Mouse (Mus musculus) lung, adult 2 months (tissue): Measurements from ENCODE around the gene Gde1.

Source experiments
- CTCF ChIP-seq: fragments of 200-500 bp; IDR thresholded peaks from 2 replicates; pipeline ENCODE4 v1.5.1; 2011; ENCODE audit warnings: mild to moderate bottlenecking, low read length, control low read depth; ENCODE audit not compliant: insufficient read depth
- POLR2A ChIP-seq: fragments of 200-500 bp; IDR thresholded peaks from 2 replicates; pipeline ENCODE4 v1.6.1; 2011; ENCODE audit warnings: low read depth, mild to moderate bottlenecking, control low read depth, low read length, borderline replicate concordance; ENCODE audit errors: extremely low read depth

GRCm38 (mm10) chr7:118656730-118657129 is 48.8 kb downstream of the Gde1 start:
- no peak for TF ChIP-seq CTCF
- no peak for TF ChIP-seq POLR2A
